Mouse (Mus musculus): Measurements from ENCODE around the gene Bex1. TPM values are rescaled to one million over a fixed set of nuclear protein-coding genes. Genes with fewer than 3 reads are reported as not detected.

The Bex1 gene
- polyA plus RNA-seq, 1 experiment from 2014 or later: 195 TPM

- Histone ChIP-seq H3K27me3 (ENCODE audit: control insufficient read depth, insufficient read depth, low read length) (no peaks in the 10 kb centered on the region), H3K4me3 (replicated peaks; ENCODE audit: low read depth, low read length) (no peak overlapping the region), H3K4me2 (ENCODE audit: low read length) (no peak overlapping the region), H3K9ac (replicated peaks; ENCODE audit: low read length) (no peak overlapping the region), H3K36me3 (ENCODE audit: control insufficient read depth, insufficient read depth, low read length) (no peaks in the 10 kb centered on the region), H3K9me3 (ENCODE audit: control insufficient read depth, low read length) (no peaks in the 10 kb centered on the region), H3K27ac (replicated peaks; ENCODE audit: low read depth, low read length) (no peak overlapping the region), H3K4me1 (ENCODE audit: control insufficient read depth, insufficient read depth, low read length) (no peaks in the 10 kb centered on the region)
- DNase-seq (no peak), ATAC-seq (ENCODE audit: low FRiP score, low TSS enrichment) (no peak)
- 86% methylated on average over 1 of the region's 1 CpGs for WGBS
Measured at GRCm38 (mm10) chrX:136183107-136183506, 32.2 kb downstream of the Bex1 start.

- DNase-seq (no peak), ATAC-seq (ENCODE audit: low FRiP score, low TSS enrichment) (0 out of 2 replicates have a peak, but pooled peaks have one; percentile 24)
- H3K4me2 ChIP-seq (ENCODE audit: low read length): no peak overlapping the region
- H3K4me3 ChIP-seq (replicated peaks; ENCODE audit: low read depth, low read length): no peak overlapping the region
- H3K36me3 ChIP-seq (ENCODE audit: control insufficient read depth, insufficient read depth, low read length): no peaks in the 10 kb centered on the region
- no peak overlapping the region for H3K27ac ChIP-seq (replicated peaks; ENCODE audit: low read depth, low read length)
- no peaks in the 10 kb centered on the region for H3K27me3 ChIP-seq (ENCODE audit: control insufficient read depth, insufficient read depth, low read length)
- WGBS: 18% methylated on average over 10 of the region's 11 CpGs
- no peaks in the 10 kb centered on the region for H3K9me3 ChIP-seq (ENCODE audit: control insufficient read depth, low read length)
- H3K9ac ChIP-seq (replicated peaks; ENCODE audit: low read length): no peak overlapping the region
- no peaks in the 10 kb centered on the region for H3K4me1 ChIP-seq (ENCODE audit: control insufficient read depth, insufficient read depth, low read length)
Measured at GRCm38 (mm10) chrX:136180897-136181553, 34.3 kb downstream of the Bex1 start.

GRCm38 (mm10) chrX:136172786-136173185 is 42.5 kb downstream of the Bex1 start:
- Histone ChIP-seq H3K4me3 (replicated peaks; ENCODE audit: low read depth, low read length) (peak overlapping the region; percentile 53), H3K4me2 (ENCODE audit: low read length) (peak overlapping the region; percentile 56), H3K27me3 (ENCODE audit: control insufficient read depth, insufficient read depth, low read length) (no peaks in the 10 kb centered on the region), H3K27ac (replicated peaks; ENCODE audit: low read depth, low read length) (peak overlapping the region; percentile 85), H3K9ac (replicated peaks; ENCODE audit: low read length) (peak overlapping the region; percentile 44), H3K4me1 (ENCODE audit: control insufficient read depth, insufficient read depth, low read length) (no peaks in the 10 kb centered on the region), H3K9me3 (ENCODE audit: control insufficient read depth, low read length) (no peaks in the 10 kb centered on the region), H3K36me3 (ENCODE audit: control insufficient read depth, insufficient read depth, low read length) (0 out of 2 replicates have a peak, but pooled peaks cover 3% of the 10 kb centered on the region)
- DNase-seq: peak; percentile 58
- no peak for ATAC-seq (ENCODE audit: low FRiP score, low TSS enrichment)
- WGBS: 29% methylated on average over 10 of the region's 10 CpGs

- Histone ChIP-seq H3K9me3 (ENCODE audit: control insufficient read depth, low read length) (no peaks in the 10 kb centered on the region), H3K27ac (replicated peaks; ENCODE audit: low read depth, low read length) (peak within 1 kb of the TSS; percentile 85), H3K4me1 (ENCODE audit: control insufficient read depth, insufficient read depth, low read length) (no peaks in the 10 kb centered on the region), H3K4me3 (replicated peaks; ENCODE audit: low read depth, low read length) (peak within 1 kb of the TSS; percentile 53), H3K9ac (replicated peaks; ENCODE audit: low read length) (peak within 1 kb of the TSS; percentile 52), H3K27me3 (ENCODE audit: control insufficient read depth, insufficient read depth, low read length) (no peaks in the 10 kb centered on the region), H3K4me2 (ENCODE audit: low read length) (peak within 1 kb of the TSS; percentile 56), H3K36me3 (ENCODE audit: control insufficient read depth, insufficient read depth, low read length) (0 out of 2 replicates have a peak, but pooled peaks cover 3% of the 10 kb centered on the region)
- 13% methylated on average over 10 of the region's 10 CpGs for WGBS
- DNase-seq (peak; percentile 91), ATAC-seq (ENCODE audit: low FRiP score, low TSS enrichment) (peak; percentile 98)
Measured at GRCm38 (mm10) chrX:136172118-136172551, 43.2 kb downstream of the Bex1 start, which contains the start of gene Tceal8. TSS of gene Tceal8 (minus strand) at chrX:136172342.

GRCm38 (mm10) chrX:136171189-136172117 is 43.9 kb downstream of the Bex1 start:
- Histone ChIP-seq H3K4me3 (replicated peaks; ENCODE audit: low read depth, low read length) (peak overlapping the region; percentile 53), H3K4me2 (ENCODE audit: low read length) (peak overlapping the region; percentile 56), H3K9me3 (ENCODE audit: control insufficient read depth, low read length) (no peaks in the 10 kb centered on the region), H3K27me3 (ENCODE audit: control insufficient read depth, insufficient read depth, low read length) (no peaks in the 10 kb centered on the region), H3K36me3 (ENCODE audit: control insufficient read depth, insufficient read depth, low read length) (0 out of 2 replicates have a peak, but pooled peaks cover 3% of the 10 kb centered on the region), H3K9ac (replicated peaks; ENCODE audit: low read length) (peak overlapping the region; percentile 52), H3K4me1 (ENCODE audit: control insufficient read depth, insufficient read depth, low read length) (no peaks in the 10 kb centered on the region), H3K27ac (replicated peaks; ENCODE audit: low read depth, low read length) (peak overlapping the region; percentile 77)
- ATAC-seq (ENCODE audit: low FRiP score, low TSS enrichment) (peak; percentile 68), DNase-seq (peak; percentile 79)
- WGBS: 20% methylated on average over 24 of the region's 24 CpGs

GRCm38 (mm10) chrX:136170625-136171024 is 44.7 kb downstream of the Bex1 start:
- Histone ChIP-seq H3K9ac (replicated peaks; ENCODE audit: low read length) (no peak overlapping the region), H3K36me3 (ENCODE audit: control insufficient read depth, insufficient read depth, low read length) (0 out of 2 replicates have a peak, but pooled peaks cover 3% of the 10 kb centered on the region), H3K4me3 (replicated peaks; ENCODE audit: low read depth, low read length) (peak overlapping the region; percentile 53), H3K4me1 (ENCODE audit: control insufficient read depth, insufficient read depth, low read length) (no peaks in the 10 kb centered on the region), H3K9me3 (ENCODE audit: control insufficient read depth, low read length) (no peaks in the 10 kb centered on the region), H3K27ac (replicated peaks; ENCODE audit: low read depth, low read length) (no peak overlapping the region), H3K4me2 (ENCODE audit: low read length) (peak overlapping the region; percentile 56), H3K27me3 (ENCODE audit: control insufficient read depth, insufficient read depth, low read length) (no peaks in the 10 kb centered on the region)
- DNase-seq (no peak), ATAC-seq (ENCODE audit: low FRiP score, low TSS enrichment) (no peak)
- WGBS: 63% methylated on average over 10 of the region's 10 CpGs

Small RNAs within 50 kb of the gene (microRNA-seq; reads per million reads assigned to microRNA genes)
- gene Mir6383: not detected

Other genes with a start within 250 kb of the Bex1 start
- 312 and 337 TPM in 2 replicates for gene Arxes2, start 221.7 kb downstream of the Bex1 start, polyA plus RNA-seq (2014; fragmentation: Nextera tagmentation; extraction: Ambion mirVana)
- 141 and 142 TPM in 2 replicates for gene Arxes1, start 182.1 kb downstream of the Bex1 start, polyA plus RNA-seq (2014; fragmentation: Nextera tagmentation; extraction: Ambion mirVana)
- gene Bex2, start 147.3 kb downstream of the Bex1 start, polyA plus RNA-seq (2014; fragmentation: Nextera tagmentation; extraction: Ambion mirVana): 546 and 709 TPM in 2 replicates
- gene Nxf3, start 130.3 kb downstream of the Bex1 start, polyA plus RNA-seq (2014; fragmentation: Nextera tagmentation; extraction: Ambion mirVana): not detected in 2 replicates
- 139 and 159 TPM in 2 replicates for gene Bex4, start 76.5 kb downstream of the Bex1 start, polyA plus RNA-seq (2014; fragmentation: Nextera tagmentation; extraction: Ambion mirVana)
- gene Tceal8, start 43.2 kb downstream of the Bex1 start, polyA plus RNA-seq (2014; fragmentation: Nextera tagmentation; extraction: Ambion mirVana): 133 and 136 TPM in 2 replicates
- 8.0 and 17.2 TPM in 2 replicates for gene Tceal5, start 11.6 kb downstream of the Bex1 start, polyA plus RNA-seq (2014; fragmentation: Nextera tagmentation; extraction: Ambion mirVana)
- gene Tceal7, start 734 bp downstream of the Bex1 start, polyA plus RNA-seq (2014; fragmentation: Nextera tagmentation; extraction: Ambion mirVana): 1.8 and 1.9 TPM in 2 replicates
- gene Tceal9, start 29.6 kb upstream of the Bex1 start, polyA plus RNA-seq (2014; fragmentation: Nextera tagmentation; extraction: Ambion mirVana): 319 and 320 TPM in 2 replicates
- gene Bex3, start 54.7 kb upstream of the Bex1 start, polyA plus RNA-seq (2014; fragmentation: Nextera tagmentation; extraction: Ambion mirVana): 670 and 741 TPM in 2 replicates

Data from midbrain, embryonic 14.5 days (tissue).